Mouse (Mus musculus) left cerebral cortex, postnatal 10 days (tissue): ENCODE results near the gene Selenos. TPM values are rescaled to one million over a fixed set of nuclear protein-coding genes. Genes with fewer than 3 reads are reported as not detected.

Experiments
- DNase-seq, 2 experiments: peaks; one replicate each; pipeline ENCODE4 v3.0.0; 2021 to 2022; ENCODE audit warnings: low spot score in 2 of 2, mixed read lengths in 1 of 2; ENCODE audit errors: extremely low spot score in 1 of 2
- intact Hi-C: fragments of 180-260 bp; cut with DNase I; formaldehyde crosslinking; loops from one replicate; pipeline ENCODE4 v1.15.1; 2025
- total RNA-seq, 2 experiments: library from RNA; stranded (reverse); gene quantifications; 2 replicates each; pipeline ENCODE4 v1.2.3; 2021

The Selenos gene
- total RNA-seq, 2 experiments from 2014 or later, result 50.4 to 50.9 TPM

DNA sequence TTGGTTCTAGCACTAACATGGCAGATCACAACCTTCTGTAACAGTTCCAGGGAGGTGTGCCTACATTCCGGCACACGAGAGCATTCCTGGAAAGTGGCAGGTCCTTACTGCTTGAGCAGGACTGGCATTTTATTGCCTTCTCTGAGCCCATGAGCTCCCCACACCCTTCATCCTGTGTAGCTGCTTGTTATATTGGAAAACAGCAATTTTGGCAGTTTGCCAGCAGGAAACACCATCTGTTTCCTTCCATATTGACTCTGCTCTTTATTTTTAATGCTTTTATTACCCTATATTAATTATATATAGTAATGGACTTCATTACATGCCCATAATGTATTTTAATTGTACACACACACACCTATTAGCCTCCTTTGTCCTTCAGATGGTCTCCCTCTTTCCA lies 3.0 kb upstream of the Selenos start:
- DNase-seq, result no peak
- intact Hi-C loops, result no loop called here

DNA sequence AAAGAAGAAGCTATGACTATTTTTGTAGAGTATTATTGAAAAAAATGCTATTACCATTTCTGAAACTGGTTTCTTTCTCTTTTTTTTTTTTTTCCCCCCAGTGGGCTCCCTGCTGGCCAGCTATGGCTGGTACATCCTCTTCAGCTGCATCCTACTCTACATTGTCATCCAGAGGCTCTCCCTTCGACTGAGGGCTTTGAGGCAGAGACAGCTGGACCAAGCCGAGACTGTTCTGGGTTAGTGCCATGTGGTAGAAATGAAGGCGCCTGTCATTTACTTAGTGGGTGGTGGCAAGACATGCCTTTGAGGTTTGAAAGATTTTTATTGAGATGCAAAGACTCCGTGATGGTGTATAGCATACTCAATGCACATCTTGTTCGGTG lies 773 bp downstream of the Selenos start:
- no peak for DNase-seq

DNA sequence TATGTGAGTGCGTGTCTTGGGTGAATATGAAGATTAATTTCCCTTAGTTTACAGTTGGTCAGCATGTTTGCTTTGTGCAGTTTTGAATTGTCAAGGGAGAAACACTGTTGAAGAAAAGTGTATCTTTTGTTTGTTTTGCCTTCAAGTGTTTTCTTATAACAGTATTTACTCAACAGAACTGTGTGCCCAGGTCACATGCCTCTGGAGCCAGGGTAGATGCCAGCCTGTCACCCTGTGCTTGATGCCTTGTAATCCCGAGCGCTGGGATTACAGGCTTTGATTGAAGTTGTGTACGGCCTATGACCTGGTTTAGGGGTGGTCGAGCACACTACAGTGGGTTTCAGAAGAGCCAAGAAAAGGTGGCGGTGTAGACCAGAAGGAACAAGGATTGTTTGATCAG lies 4.3 kb downstream of the Selenos start:
- DNase-seq, result no peak
- intact Hi-C loops, result no loop called here

More for the DNA sequence above, 773 bp downstream of the Selenos start:
- intact Hi-C loops, result no loop called here

- intact Hi-C loops, result no loop called here
- DNase-seq, result no peak
Measured at GRCm38 (mm10) chr7:66084546-66084945, 5.1 kb downstream of the Selenos start.

- intact Hi-C loops, result no loop called here
- DNase-seq, result no peak
Measured at GRCm38 (mm10) chr7:66087652-66088051, 8.2 kb downstream of the Selenos start.

DNA sequence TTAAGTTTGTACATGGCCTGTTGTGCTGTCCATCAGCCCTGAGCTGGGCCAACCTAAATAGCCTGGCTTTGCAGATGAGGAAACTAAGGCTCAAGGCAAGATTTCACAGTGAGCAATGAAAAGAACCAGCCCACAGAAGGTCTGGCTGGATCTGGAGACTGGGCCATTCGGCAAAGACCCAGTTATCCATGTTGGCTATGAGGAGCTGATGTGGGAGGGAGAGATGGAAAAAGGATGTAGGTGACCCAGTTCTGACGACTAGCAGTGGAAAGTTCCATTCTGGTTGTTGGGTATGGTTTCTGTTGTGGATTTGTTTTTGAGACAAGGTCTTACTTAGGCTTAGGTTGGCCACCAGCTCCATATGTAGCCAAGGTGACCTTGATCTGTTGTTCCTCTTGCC lies 8.6 kb downstream of the Selenos start:
- DNase-seq, result no peak
- intact Hi-C loops, result no loop called here

DNA sequence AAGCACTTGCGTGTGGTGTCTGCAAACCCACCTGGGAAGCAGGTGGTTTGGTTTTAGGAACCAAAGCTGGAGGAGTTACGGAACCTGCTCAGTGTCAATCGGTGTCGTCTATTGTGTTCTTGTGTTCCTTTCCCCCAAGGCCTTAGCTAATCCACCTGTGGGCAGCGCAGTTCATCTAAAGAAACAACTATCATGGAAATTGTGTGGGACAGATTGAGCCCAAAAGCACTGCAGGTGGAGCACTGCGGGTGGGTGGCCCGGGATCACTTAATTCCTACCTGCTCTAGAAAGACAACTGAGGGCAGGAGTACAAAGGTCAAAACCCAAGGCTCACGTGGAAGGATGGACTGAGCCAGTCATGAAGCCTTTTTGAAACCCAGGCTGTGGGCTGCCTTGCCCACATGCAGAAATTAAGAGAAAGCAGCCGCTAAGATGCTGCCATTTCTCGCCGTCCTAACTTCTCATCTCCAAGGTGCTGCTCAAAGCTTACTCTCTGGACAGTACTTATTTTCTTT lies 11.3 kb downstream of the Selenos start:
- no peak for DNase-seq
- intact Hi-C loops, result no loop called here

DNA sequence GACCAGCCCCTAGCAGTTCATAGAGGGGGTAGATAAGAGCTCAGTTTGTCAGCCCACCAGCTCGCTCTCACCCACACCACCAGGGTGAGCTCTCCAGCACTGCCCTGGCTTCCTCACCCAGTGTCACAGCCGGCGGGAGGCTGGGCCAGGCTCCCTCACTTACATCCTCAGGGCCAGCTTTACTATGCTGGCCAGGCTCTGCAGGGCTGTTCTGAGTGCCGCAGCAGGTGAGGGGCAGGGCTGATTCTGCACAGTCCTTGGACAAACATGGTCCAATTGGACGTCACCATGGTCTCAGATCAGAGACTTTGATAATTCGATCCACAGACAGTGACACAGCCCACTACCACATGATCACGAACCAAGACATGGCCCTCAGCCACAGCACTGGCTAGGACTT lies 12.1 kb downstream of the Selenos start:
- intact Hi-C loops, result no loop called here
- no peak for DNase-seq

DNA sequence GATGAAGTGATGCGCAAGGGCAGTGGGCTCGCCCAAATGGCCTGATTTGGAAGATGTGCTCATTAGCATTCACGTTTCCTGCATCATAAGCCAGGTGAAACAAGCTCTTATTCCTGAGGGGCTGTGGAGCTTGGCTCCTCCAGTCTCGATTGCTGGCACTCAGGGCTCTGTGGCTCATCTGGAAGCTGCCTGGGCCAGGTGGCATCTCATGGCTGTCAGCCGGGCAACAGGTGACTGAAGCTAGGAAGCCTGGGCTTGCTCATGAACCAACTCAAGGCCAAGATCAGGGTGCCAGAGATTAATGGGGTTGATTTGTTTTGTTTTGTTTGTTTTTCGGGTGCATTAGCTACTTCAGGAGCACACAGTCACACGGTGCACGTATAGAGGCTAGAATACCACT lies 13.2 kb downstream of the Selenos start:
- intact Hi-C loops, result no loop called here
- no peak for DNase-seq

- no peak for DNase-seq
- intact Hi-C loops, result no loop called here
Measured at GRCm38 (mm10) chr7:66094141-66094540, 14.7 kb downstream of the Selenos start.

DNA sequence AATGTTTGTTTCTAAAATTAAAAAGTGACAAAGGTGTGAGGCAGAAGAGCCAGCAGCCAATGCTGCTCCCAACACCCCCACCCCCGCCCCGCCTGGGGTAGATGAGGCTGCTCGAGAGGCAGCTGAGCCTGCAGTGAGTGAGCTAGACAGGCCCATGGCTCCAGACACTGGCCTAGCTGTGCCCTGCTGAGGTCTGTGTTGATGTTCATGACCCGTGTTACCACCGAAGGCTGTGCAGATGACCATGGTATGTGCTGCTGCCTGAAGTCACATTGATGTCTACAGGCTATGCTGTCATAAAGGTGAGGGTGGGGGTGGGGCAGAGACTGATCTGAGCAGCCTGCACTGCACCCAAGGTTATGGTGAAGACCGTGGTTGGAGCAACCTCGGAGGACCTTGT lies 19.4 kb downstream of the Selenos start:
- intact Hi-C loops, result no loop called here
- no peak for DNase-seq

DNA sequence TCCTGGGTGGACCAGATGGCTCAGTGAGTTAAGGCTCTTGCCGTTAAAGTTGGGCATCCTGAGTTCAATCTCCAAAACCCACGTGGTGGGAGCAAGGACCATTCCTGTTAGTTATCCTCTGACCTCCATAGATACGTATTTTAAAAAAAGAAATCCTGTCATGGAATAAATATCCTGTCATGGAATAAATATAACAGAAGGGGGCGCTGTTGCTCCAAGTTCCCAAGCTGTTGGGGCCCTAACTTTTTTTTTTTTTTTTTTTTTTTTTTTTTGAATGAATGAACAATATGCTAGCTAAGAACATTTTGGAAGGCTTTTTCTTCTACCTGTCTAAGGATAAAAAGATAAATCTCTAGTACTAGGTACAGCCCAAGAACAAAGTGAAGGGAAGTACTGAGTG lies 22.4 kb downstream of the Selenos start:
- no peak for DNase-seq

DNA sequence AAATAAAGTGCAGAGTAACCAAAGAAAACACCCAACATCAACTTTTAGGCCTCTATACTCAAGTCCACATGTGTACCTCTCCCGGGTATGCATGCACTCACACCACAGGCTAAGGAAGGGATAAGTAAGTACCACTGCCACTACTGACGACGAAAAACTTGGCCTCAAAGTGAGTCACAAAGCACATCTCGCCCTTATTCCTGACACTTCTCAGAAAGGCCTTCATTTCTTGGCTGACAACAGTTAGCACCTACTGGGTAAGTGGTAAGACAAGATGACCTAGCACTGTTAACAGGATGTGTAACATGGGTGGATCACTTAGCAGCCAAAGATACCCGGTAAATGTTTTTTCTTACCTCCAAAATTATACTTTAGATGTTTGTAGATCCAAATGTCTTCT lies 25.1 kb downstream of the Selenos start:
- no peak for DNase-seq
- intact Hi-C loops, result no loop called here

More for the DNA sequence above, 22.4 kb downstream of the Selenos start:
- intact Hi-C loops, result loop anchor here (1.0 kb wide), 1 partner anchor 198 kb away; no protein-coding TSS in a partner anchor

GRCm38 (mm10) chr7:66105771-66106170 lies 26.3 kb downstream of the Selenos start:
- intact Hi-C loops, result loop anchor here (2.0 to 5.0 kb wide), 3 partner anchors 147 to 732 kb away; partner anchors contain the start of gene Adamts17
- DNase-seq, result no peak

- no peak for DNase-seq
- intact Hi-C loops, result loop anchor here (2.0 to 5.0 kb wide), 3 partner anchors 146 to 731 kb away; partner anchors contain the start of gene Adamts17
Measured at GRCm38 (mm10) chr7:66106581-66107056, 27.2 kb downstream of the Selenos start.

- intact Hi-C loops, result loop anchor here (2.0 to 5.0 kb wide), 3 partner anchors 145 to 730 kb away; partner anchors contain the start of gene Adamts17
- DNase-seq, result no peak
Measured at GRCm38 (mm10) chr7:66107206-66107605, 27.8 kb downstream of the Selenos start.

DNA sequence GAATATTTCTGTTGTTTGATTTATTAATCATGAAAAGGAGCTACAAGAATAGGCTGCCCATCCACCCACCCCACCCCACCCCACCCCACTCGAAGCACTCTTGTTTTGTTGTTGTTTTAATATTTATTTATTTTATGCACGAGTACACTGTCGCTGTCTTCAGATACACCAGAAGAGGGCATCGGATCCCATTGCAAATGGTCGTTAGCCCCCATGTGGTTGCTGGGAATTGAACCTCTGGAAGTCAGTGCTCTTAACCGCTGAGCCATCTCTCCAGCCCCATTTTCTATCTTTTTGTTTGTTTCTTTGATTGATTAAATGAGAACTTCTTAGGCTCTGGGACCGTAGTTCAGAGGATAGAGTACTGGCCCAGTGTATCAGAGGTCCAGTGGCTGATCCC lies 28.5 kb downstream of the Selenos start:
- DNase-seq, result no peak
- intact Hi-C loops, result loop anchor here (2.0 to 5.0 kb wide), 3 partner anchors 144 to 729 kb away; partner anchors contain the start of gene Adamts17

DNA sequence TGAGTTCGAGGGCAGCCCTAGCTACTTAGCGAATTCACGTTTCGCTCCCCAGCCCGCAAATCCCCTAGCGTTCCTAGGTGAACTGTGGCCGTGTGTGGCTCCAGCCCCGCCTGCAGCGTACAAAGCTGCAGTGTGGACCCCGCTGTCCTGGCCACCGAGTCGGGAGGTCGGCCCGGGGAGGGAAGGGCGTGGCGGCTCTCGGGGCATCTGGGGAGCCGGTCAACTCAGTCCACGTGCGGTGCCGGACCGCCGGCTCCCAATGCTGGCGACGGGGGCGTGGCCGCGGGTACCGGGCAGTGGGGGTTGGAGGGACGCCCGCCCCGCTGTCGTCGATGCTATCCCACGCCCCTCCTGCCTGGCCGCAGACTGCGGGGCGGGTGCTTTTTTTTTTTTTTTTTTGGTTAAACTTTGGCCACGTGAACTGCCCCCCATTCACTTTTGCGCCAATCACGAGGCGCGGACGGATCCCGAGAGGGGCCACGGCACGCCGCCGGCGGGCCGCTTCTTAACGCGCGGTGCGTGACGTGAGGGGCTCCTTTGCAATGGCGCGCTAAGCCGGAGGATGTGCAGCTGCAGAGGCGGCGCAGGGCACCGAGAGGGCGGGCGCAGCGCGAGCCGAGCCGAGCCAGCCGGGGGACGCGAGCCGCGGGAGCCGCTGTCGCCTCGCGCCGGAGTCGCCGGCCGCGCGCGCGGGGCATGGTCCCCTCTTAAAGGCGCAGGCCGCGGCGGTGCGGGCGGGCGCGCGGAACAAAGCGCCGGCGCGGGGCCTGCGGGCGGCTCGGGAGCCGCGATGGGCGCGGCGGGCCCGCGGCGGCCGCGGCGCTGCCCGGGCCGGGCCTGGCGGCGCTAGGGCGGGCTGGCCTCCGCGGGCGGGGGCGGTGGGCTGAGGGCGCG lies 29.8 kb downstream of the Selenos start, which contains the start of gene Chsy1:
Gene Chsy1, plus strand, starts transcription at position 555 of the 894 bp plus-strand sequence.
- intact Hi-C loops, result loop anchor here (5.0 kb wide), 2 partner anchors 143 to 728 kb away; partner anchors contain the start of gene Adamts17
- DNase-seq, result peak; percentile 86 to 94

DNA sequence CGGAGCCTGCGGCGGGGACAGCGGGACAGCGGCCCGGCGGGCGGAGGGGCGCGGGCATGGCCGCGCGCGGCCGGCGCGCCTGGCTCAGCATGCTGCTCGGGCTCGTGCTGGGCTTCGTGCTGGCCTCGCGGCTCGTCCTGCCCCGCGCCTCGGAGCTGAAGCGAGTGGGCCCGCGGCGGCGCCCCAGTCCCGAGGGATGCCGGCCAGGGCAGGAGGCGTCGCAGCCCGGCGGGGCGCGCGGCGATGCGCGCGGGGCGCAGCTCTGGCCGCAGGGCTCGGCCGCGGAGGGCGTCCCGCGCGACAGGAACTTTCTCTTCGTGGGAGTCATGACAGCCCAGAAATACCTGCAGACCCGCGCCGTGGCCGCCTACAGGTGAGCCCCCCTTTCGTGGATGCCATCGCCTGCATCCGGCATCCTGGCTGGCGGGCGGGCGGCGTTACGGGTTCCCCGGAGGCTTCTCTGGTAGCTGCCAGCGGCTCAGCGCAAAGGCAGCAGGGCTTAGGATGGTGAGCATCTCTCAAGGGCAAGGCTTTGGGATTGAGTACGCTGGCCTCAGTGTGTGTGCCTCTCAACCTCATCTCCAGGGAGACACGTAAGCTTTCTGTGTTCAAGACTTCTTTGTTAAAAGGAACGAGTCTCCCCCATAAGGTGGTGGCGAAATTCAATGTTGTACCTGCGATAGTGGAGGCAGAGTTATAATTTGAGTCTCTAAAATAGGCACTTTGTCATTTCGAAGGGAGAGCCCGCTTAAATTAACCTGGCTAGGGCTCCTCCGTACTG lies 30.6 kb downstream of the Selenos start:
- intact Hi-C loops, result loop anchor here (5.0 kb wide), 2 partner anchors 142 to 727 kb away; partner anchors contain the start of gene Adamts17

More for the DNA sequence above, 30.6 kb downstream of the Selenos start:
- DNase-seq, result peak in 1 of 2 experiments; percentile 70
